Mouse (Mus musculus): ENCODE measurements around the gene Fxr1.

DNA sequence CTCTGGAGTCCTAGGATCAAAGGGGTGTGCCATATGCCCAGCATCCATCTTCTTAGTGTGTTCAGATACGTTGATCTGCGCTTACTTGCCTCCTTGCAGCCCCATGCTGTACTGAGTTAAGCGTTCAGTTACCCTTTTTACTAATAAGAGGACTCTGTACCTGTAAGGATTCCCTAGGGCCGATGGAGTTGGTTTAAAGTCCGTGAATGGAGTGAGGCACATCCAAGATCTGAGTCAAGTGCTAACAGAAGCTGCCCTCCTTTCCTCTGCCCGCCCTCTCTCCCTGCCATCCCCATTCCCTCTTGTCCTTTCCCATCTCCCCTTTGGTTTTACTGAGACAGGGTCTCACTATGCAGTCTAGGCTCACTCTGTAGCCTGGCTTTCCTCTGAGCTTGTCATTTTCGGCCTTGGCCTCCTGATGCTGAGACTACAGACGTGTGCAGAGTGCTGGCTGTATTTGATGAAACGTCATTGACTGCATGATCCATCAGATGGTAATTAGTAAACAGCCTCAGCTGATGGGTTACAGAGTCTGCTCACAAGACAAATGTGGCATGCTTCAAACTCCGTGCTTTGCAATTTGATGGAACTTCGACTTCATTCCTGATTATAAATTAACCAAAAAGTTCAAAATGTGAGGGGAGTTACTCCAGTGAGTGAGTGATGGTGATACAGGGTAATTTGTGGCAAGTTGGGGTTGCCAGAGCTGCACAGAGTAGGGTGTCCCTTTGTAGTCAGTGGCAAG is 92.4 kb downstream of the Fxr1 start:
- TF ChIP-seq CTCF (IDR thresholded peaks at IDR 0.05; ENCODE audit: borderline replicate concordance, insufficient read depth, low read length) = no peak
- TF ChIP-seq POLR2A (IDR thresholded peaks at IDR 0.05; ENCODE audit: low read depth, low read length) = no peak
